Mouse (Mus musculus) ES-Bruce4 (cell line): ENCODE data around the gene Ephb4.

ENCODE experiments used
- CTCF ChIP-seq: IDR thresholded peaks from one replicate; pipeline ENCODE4 v1.8.1; 2011; ENCODE audit warnings: low read depth, low read length
- EP300 ChIP-seq: IDR thresholded peaks from 2 replicates; pipeline ENCODE4 v1.6.1; 2011; ENCODE audit warnings: low read depth, low read length; ENCODE audit not compliant: insufficient read depth
- POLR2A ChIP-seq: IDR thresholded peaks from one replicate; pipeline ENCODE4 v1.8.1; 2011; ENCODE audit warnings: low read length; ENCODE audit not compliant: insufficient read depth

DNA sequence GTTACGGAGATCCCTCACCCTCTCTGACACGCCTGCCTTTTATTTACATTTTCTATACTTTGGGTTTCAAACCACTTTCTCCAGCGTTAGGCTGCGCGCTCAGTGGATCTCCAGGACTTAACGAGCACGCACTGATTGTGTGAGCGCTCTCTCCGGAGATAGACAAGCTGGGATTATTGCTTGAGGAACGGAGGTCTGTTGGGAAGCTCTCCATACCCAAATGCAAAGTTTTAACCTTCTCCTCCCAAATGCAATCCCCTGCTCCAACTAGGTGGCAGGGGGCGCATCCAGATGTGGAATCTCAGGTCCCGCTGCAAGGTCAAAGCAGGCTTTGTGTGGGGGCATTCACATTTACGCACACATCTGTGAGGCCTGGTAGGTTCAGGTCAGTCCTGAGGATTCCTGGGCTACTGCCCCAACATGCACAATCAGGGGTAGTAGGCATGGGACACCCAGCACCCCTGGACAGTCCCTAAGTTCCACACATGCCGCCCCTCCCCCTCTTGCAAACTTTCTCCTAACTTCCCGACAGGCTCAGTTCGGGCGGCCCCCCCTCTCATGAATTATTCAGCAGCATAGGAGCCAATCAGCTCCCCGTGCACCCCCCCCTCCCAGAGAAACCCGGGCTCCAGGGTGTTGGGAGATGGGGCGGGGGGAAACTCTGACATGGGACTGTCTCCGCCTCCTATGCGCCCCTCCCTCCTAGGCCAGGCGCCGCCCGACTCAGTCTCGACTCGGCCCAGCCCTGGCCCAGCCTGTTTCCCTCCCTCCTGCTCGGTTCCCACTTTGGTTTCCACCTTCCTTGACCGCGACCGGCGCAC is at the start of gene Ephb4:
- TF ChIP-seq CTCF: peak; percentile 7
- TF ChIP-seq EP300: 0 out of 2 replicates have a peak, but pooled peaks have one; percentile 41
- TF ChIP-seq POLR2A: peak; percentile 58
